Comparison of ENCODE assay signal across 12 mouse cellular contexts in genomic region chr10:93437746-93438145, GRCm38 (mm10). TPM values are rescaled to one million over a fixed set of nuclear protein-coding genes. Genes with fewer than 3 reads are reported as not detected.
"Had no signal": no experiment of that assay in that cellular context is flagged by ENCODE, and none has a peak within 500 bp of the region (broad histone marks: within the 10 kb centered on the region; RNA-seq: fewer than 3 reads in every experiment).

No protein-coding gene starts in this region.

- H3K36me3 ChIP-seq: limb, embryonic 13.5 days; liver, embryonic 15.5 days; neural tube, embryonic 15.5 days; stomach, embryonic 15.5 days had no signal

- DNase-seq: kidney, adult 9 months; kidney, postnatal 36 days; layer of hippocampus, adult 9-11 months; midbrain, embryonic 14.5 days; thymus, postnatal 36 days had no signal

- H3K27ac ChIP-seq: kidney, postnatal 0 days; limb, embryonic 13.5 days; neural tube, embryonic 15.5 days; stomach, embryonic 15.5 days had no signal

- H3K9me3 ChIP-seq: limb, embryonic 13.5 days; liver, embryonic 15.5 days; neural tube, embryonic 15.5 days; stomach, embryonic 15.5 days had no signal

- H3K27me3 ChIP-seq: limb, embryonic 13.5 days; liver, embryonic 15.5 days; neural tube, embryonic 15.5 days; stomach, embryonic 15.5 days had no signal

- H3K4me3 ChIP-seq: limb, embryonic 13.5 days; liver, embryonic 15.5 days; myocyte; neural tube, embryonic 15.5 days; stomach, embryonic 15.5 days had no signal

- H3K9ac ChIP-seq: limb, embryonic 13.5 days; liver, embryonic 15.5 days; neural tube, embryonic 15.5 days; stomach, embryonic 15.5 days had no signal

- H3K4me2 ChIP-seq: limb, embryonic 13.5 days; liver, embryonic 15.5 days; neural tube, embryonic 15.5 days; stomach, embryonic 15.5 days had no signal

RNA-seq across cellular contexts. Expression of gene Hal, which starts 50.8 kb away (rescaled TPM):
- total RNA-seq: megakaryocyte-erythroid progenitor cell, adult 5-6 weeks had no signal
- polyA plus RNA-seq: kidney, postnatal 0 days; midbrain, embryonic 14.5 days had no signal
